Mouse (Mus musculus): ENCODE measurements around the gene Bahcc1. TPM values are rescaled to one million over a fixed set of nuclear protein-coding genes. Genes with fewer than 3 reads are reported as not detected.

Gene Bahcc1
- total RNA-seq, 1 experiment = 11.7 TPM

GRCm38 (mm10) chr11:120253646-120254315 lies 21.0 kb downstream of the Bahcc1 start:
- 0 out of 2 replicates have a peak overlapping the region, but pooled peaks have one; percentile 49 for H3K9ac ChIP-seq (ENCODE audit: insufficient read depth, low read depth, low read length, poor library complexity, severe bottlenecking)
- TF ChIP-seq MAFK (IDR thresholded peaks at IDR 0.05; ENCODE audit: insufficient read depth, low read depth, low read length) (no peak), ZC3H11A (IDR thresholded peaks at IDR 0.05; ENCODE audit: borderline replicate concordance, low read depth, low read length) (no peak), ZNF384 (IDR thresholded peaks at IDR 0.05; ENCODE audit: low read depth, low read length) (no peak), CHD2 (IDR thresholded peaks at IDR 0.05; ENCODE audit: low read depth, low read length) (no peak), HCFC1 (IDR thresholded peaks at IDR 0.05; ENCODE audit: borderline replicate concordance, insufficient read depth, low read length) (no peak)
- no peak for DNase-seq (ENCODE audit: low read depth, low spot score)
- H3K36me3 ChIP-seq (ENCODE audit: control insufficient read depth, insufficient read depth, low read length, poor library complexity, severe bottlenecking) = no peaks in the 10 kb centered on the region; the same call in 1 of the 2 replicates
- no peak overlapping the region for H3K4me3 ChIP-seq (ENCODE audit: insufficient read depth in 1 of 2, low read depth in 1 of 2, low read length in 2 of 2, poor library complexity in 1 of 2, severe bottlenecking in 1 of 2)
- H3K9me3 ChIP-seq (ENCODE audit: control insufficient read depth, insufficient read depth, low read depth, low read length) = no peaks in the 10 kb centered on the region
- in situ Hi-C loops (cut with MboI; ENCODE audit: low sequenced_read_pairs in 2 of 2, unreplicated experiment in 2 of 2) = no loop called here
- H3K27ac ChIP-seq (ENCODE audit: insufficient read depth, low read depth, low read length, poor library complexity, severe bottlenecking) = peak overlapping the region; percentile 86
- peaks cover 11 to 57% of the 10 kb centered on the region in 2 experiments; a peak in 3 of 4 replicates for H3K4me1 ChIP-seq (ENCODE audit: control insufficient read depth in 2 of 2, insufficient read depth in 2 of 2, low read length in 2 of 2, poor library complexity in 1 of 2)

- Histone ChIP-seq H3K9me3 (ENCODE audit: control insufficient read depth, insufficient read depth, low read depth, low read length) (no peaks in the 10 kb centered on the region), H3K9ac (ENCODE audit: insufficient read depth, low read depth, low read length, poor library complexity, severe bottlenecking) (no peak overlapping the region), H3K27ac (ENCODE audit: insufficient read depth, low read depth, low read length, poor library complexity, severe bottlenecking) (no peak overlapping the region), H3K4me1 (ENCODE audit: control insufficient read depth in 2 of 2, insufficient read depth in 2 of 2, low read length in 2 of 2, poor library complexity in 1 of 2) (peaks cover 11 to 59% of the 10 kb centered on the region in 2 experiments; a peak in 3 of 4 replicates), H3K4me3 (ENCODE audit: insufficient read depth in 1 of 2, low read depth in 1 of 2, low read length in 2 of 2, poor library complexity in 1 of 2, severe bottlenecking in 1 of 2) (no peak overlapping the region), H3K36me3 (ENCODE audit: control insufficient read depth, insufficient read depth, low read length, poor library complexity, severe bottlenecking) (no peaks in the 10 kb centered on the region; the same call in 1 of the 2 replicates)
- TF ChIP-seq ZC3H11A (IDR thresholded peaks at IDR 0.05; ENCODE audit: borderline replicate concordance, low read depth, low read length) (no peak), MAFK (IDR thresholded peaks at IDR 0.05; ENCODE audit: insufficient read depth, low read depth, low read length) (no peak), HCFC1 (IDR thresholded peaks at IDR 0.05; ENCODE audit: borderline replicate concordance, insufficient read depth, low read length) (no peak), CHD2 (IDR thresholded peaks at IDR 0.05; ENCODE audit: low read depth, low read length) (no peak), ZNF384 (IDR thresholded peaks at IDR 0.05; ENCODE audit: low read depth, low read length) (no peak)
- in situ Hi-C loops (cut with MboI; ENCODE audit: low sequenced_read_pairs in 2 of 2, unreplicated experiment in 2 of 2) = no loop called here
- no peak for DNase-seq (ENCODE audit: low read depth, low spot score)
Observed at GRCm38 (mm10) chr11:120254420-120254819, 21.7 kb downstream of the Bahcc1 start.

GRCm38 (mm10) chr11:120255038-120255437 lies 22.3 kb downstream of the Bahcc1 start:
- Histone ChIP-seq H3K9ac (ENCODE audit: insufficient read depth, low read depth, low read length, poor library complexity, severe bottlenecking) (no peak overlapping the region), H3K9me3 (ENCODE audit: control insufficient read depth, insufficient read depth, low read depth, low read length) (no peaks in the 10 kb centered on the region), H3K36me3 (ENCODE audit: control insufficient read depth, insufficient read depth, low read length, poor library complexity, severe bottlenecking) (no peaks in the 10 kb centered on the region; the same call in 1 of the 2 replicates), H3K27ac (ENCODE audit: insufficient read depth, low read depth, low read length, poor library complexity, severe bottlenecking) (no peak overlapping the region), H3K4me3 (ENCODE audit: insufficient read depth in 1 of 2, low read depth in 1 of 2, low read length in 2 of 2, poor library complexity in 1 of 2, severe bottlenecking in 1 of 2) (no peak overlapping the region), H3K4me1 (ENCODE audit: control insufficient read depth in 2 of 2, insufficient read depth in 2 of 2, low read length in 2 of 2, poor library complexity in 1 of 2) (peaks cover 11 to 59% of the 10 kb centered on the region in 2 experiments; a peak in 3 of 4 replicates)
- in situ Hi-C loops (cut with MboI; ENCODE audit: low sequenced_read_pairs in 2 of 2, unreplicated experiment in 2 of 2) = no loop called here
- no peak for DNase-seq (ENCODE audit: low read depth, low spot score)
- TF ChIP-seq ZC3H11A (IDR thresholded peaks at IDR 0.05; ENCODE audit: borderline replicate concordance, low read depth, low read length) (no peak), ZNF384 (IDR thresholded peaks at IDR 0.05; ENCODE audit: low read depth, low read length) (no peak), CHD2 (IDR thresholded peaks at IDR 0.05; ENCODE audit: low read depth, low read length) (no peak), HCFC1 (IDR thresholded peaks at IDR 0.05; ENCODE audit: borderline replicate concordance, insufficient read depth, low read length) (no peak), MAFK (IDR thresholded peaks at IDR 0.05; ENCODE audit: insufficient read depth, low read depth, low read length) (no peak)

- H3K4me3 ChIP-seq (ENCODE audit: insufficient read depth in 1 of 2, low read depth in 1 of 2, low read length in 2 of 2, poor library complexity in 1 of 2, severe bottlenecking in 1 of 2) = no peak overlapping the region
- no peaks in the 10 kb centered on the region for H3K9me3 ChIP-seq (ENCODE audit: control insufficient read depth, insufficient read depth, low read depth, low read length)
- no peaks in the 10 kb centered on the region; the same call in 1 of the 2 replicates for H3K36me3 ChIP-seq (ENCODE audit: control insufficient read depth, insufficient read depth, low read length, poor library complexity, severe bottlenecking)
- peaks cover 11 to 55% of the 10 kb centered on the region in 2 experiments; a peak in 3 of 4 replicates for H3K4me1 ChIP-seq (ENCODE audit: control insufficient read depth in 2 of 2, insufficient read depth in 2 of 2, low read length in 2 of 2, poor library complexity in 1 of 2)
- no peak overlapping the region for H3K27ac ChIP-seq (ENCODE audit: insufficient read depth, low read depth, low read length, poor library complexity, severe bottlenecking)
- no peak for DNase-seq (ENCODE audit: low read depth, low spot score)
- in situ Hi-C loops (cut with MboI; ENCODE audit: low sequenced_read_pairs in 2 of 2, unreplicated experiment in 2 of 2) = no loop called here
- TF ChIP-seq ZC3H11A (IDR thresholded peaks at IDR 0.05; ENCODE audit: borderline replicate concordance, low read depth, low read length) = no peak
- TF ChIP-seq CHD2 (IDR thresholded peaks at IDR 0.05; ENCODE audit: low read depth, low read length) = no peak
- no peak for TF ChIP-seq HCFC1 (IDR thresholded peaks at IDR 0.05; ENCODE audit: borderline replicate concordance, insufficient read depth, low read length)
- TF ChIP-seq MAFK (IDR thresholded peaks at IDR 0.05; ENCODE audit: insufficient read depth, low read depth, low read length) = no peak
- TF ChIP-seq ZNF384 (IDR thresholded peaks at IDR 0.05; ENCODE audit: low read depth, low read length) = no peak
- no peak overlapping the region for H3K9ac ChIP-seq (ENCODE audit: insufficient read depth, low read depth, low read length, poor library complexity, severe bottlenecking)
Observed at GRCm38 (mm10) chr11:120255499-120255898, 22.8 kb downstream of the Bahcc1 start.

Measured in ES-E14 (cell line).